Mouse (Mus musculus) T-helper 1 cell (primary cell): ENCODE results near the gene Uap1.

ENCODE experiments used
- in situ Hi-C: fragments of 300-600 bp; cut with MboI, MseI; formaldehyde crosslinking; loops from one replicate; pipeline ENCODE4 v1.15.1; 2025; ENCODE audit warnings: high pct_unique_total_duplicates

Gene Uap1

DNA sequence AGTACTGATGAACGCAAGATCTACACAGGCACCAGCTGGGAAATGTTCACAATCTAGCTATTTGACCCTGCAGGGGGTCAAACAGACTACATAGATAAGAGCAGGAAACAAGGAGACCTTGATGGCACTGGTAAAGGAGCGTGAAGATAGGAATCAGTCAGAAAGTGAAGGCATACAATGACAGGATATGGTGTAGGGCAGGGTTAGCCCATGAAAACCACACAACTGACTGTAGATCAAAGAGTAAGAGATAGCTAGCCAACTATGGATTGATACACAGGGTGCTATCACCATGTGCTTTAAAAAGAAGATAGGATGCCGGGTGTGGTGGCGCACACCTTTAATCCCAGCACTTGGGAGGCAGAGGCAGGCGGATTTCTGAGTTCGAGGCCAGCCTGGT is 7.0 kb downstream of the Uap1 start:
- in situ Hi-C loops: no loop called here

DNA sequence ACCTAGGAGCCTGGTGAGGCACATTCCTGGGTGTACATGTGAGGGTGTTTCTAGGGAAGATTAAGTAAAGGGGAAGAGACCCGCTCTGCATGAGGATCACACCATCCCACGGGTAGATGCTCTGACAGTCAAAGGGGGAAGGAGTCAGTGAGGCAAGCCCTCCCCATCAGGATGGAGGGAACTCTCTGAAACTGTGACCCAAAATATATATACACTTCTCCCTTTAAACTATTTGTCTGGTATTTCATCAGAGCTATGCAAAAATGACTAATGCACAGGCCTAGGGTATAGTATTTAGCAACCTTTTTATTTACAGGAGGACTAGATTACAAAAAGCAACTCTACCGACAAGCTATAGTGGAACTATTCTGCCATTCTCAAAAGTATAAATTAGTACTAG is 9.8 kb downstream of the Uap1 start:
- in situ Hi-C loops: no loop called here

DNA sequence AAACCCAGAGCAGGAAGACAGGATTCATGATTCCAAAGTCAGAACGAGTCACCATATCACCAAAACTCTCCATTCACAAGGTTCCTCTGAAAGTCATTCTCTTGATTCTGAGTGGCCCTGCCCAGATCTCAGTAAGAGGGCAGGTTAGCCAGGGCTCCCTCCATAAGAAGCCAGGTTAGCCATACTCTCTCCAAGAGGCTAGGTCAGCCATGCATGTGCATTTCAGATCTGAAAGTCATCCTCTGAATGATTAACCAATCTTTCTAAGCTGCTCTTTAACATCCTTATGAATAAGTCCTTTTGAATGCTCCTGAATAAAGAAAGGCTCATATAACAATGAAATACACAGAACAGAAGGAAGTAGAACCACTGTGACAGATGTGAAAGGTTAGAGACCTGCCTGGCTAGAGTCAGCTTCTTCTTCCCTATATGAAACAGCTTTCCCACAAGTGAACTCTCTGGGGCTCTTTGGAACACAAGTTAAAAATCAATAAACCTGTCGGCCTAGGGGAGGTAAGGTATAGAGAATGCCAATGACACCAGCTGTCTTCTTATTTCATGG is 10.6 kb downstream of the Uap1 start:
- in situ Hi-C loops: no loop called here

DNA sequence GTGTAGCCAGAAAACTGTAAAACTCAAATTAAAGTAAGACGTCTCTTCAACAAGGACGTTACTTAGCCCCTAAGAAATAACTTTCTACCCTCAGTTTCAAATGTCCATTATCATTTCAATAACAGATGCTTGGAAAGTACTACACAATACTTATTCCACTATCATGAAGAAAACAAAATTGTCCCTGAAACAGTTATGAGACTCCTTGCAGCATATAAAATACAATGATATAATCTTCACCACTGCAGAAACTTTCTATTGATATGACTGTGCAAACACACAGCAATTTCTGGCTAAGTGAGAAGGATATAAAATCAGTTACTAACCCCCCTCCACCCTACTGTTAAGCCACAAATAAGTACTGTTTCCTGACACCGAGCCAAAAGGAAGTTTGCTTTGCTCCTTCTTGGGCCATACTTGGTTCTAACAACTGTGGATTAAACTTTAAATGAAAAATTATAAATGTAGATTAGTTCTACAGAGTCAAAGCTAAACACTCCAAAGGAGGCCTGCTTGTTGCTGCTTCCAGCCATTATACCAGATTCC is 11.3 kb downstream of the Uap1 start:
- in situ Hi-C loops: no loop called here

DNA sequence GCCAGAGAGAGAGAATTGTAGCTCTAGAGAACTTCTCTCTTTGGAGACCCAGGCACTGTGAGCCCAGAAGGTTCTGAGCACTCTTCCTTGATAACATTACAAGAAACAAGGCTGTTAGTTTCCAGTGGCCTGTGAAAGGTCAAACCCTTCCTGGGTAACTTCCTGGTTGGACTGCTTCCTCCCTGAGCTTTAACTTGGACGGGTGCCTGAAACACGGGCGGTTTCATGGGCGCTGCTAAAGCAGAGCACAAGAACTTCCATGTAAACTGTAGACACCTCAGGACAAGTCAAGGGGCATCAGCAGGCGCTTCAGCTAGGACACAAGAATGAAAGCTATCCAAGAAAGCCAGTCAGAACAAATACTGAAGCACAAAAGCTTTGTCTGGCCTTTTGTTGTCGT is 12.9 kb downstream of the Uap1 start:
- in situ Hi-C loops: no loop called here

DNA sequence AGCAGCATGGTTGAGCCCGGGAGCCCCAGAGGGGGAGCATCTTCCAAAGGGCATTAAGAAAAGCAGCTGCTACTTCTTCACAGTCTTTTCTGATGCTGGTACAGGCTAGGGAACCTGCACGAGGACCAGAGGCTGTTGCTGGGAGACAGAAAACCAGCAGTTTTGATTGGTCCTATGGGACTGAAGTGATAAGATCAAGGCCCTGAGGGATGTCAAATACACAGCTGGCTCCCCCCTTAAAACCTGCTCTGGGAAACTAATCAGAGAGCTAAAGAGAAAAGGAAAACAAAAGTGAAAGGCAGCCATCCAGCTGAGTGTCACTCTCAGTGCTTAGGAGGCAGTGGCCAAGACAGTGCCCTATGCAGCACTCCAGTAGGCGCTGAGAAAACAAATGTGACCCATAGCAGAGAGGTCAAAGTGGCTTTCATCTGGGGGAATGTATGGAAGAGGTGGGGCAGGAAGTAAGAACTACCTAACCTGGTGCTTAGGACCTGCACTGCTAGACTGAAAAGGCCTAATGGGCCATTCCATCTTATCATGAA is 14.3 kb downstream of the Uap1 start:
- in situ Hi-C loops: no loop called here

- in situ Hi-C loops: loop anchor here (5.0 kb wide), 1 partner anchor 38 kb away; no protein-coding TSS in a partner anchor
Measured at GRCm38 (mm10) chr1:170159707-170160106, 15.1 kb downstream of the Uap1 start.

DNA sequence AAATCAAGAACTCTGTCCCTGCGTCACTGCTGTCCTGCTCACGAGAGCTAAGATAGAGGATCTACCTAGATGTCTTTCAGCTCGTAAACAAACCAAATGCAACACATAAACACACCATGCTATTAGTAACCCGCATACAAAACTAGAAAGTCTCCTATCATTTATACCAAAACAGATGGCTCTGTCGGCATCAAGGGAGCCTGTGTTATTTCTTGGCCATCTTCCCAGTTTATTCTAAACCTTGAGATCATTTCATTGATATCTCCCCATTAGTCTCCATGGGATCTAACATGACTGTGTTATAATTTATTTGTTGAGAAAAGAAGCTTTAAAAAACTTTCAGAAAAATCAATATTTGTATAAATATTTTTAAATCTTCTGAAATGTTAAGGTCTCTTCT is 19.0 kb downstream of the Uap1 start:
- in situ Hi-C loops: loop anchor here (5.0 kb wide), 1 partner anchor 42 kb away; no protein-coding TSS in a partner anchor

- in situ Hi-C loops: loop anchor here (5.0 kb wide), 1 partner anchor 42 kb away; no protein-coding TSS in a partner anchor
Measured at GRCm38 (mm10) chr1:170155298-170155697, 19.5 kb downstream of the Uap1 start.

GRCm38 (mm10) chr1:170153986-170154385 is 20.8 kb downstream of the Uap1 start:
- in situ Hi-C loops: no loop called here

- in situ Hi-C loops: no loop called here
Measured at GRCm38 (mm10) chr1:170152552-170152951, 22.2 kb downstream of the Uap1 start.

- in situ Hi-C loops: no loop called here
Measured at GRCm38 (mm10) chr1:170150870-170151269, 23.9 kb downstream of the Uap1 start.

DNA sequence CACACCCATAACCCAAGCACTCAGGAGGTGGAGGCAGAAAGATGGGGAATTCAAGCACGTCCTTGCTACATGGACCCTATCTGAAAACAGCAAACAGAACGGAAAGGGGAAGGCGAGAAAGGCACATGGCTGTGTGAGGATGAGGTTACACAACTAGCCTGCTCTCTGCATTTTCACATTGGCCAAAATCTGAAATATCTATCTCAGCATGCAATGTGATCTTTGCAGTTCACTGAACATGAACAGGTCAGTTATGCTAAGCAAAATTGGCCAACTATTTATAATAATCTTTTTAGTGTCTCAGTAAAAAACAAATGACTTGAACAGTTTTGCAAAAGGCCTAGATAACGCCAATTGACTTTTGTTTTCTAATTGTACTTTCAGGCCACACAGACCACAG is 25.0 kb downstream of the Uap1 start:
- in situ Hi-C loops: loop anchor here (25.0 kb wide), 1 partner anchor 612 kb away; the partner anchor contains the start of gene Nuf2

DNA sequence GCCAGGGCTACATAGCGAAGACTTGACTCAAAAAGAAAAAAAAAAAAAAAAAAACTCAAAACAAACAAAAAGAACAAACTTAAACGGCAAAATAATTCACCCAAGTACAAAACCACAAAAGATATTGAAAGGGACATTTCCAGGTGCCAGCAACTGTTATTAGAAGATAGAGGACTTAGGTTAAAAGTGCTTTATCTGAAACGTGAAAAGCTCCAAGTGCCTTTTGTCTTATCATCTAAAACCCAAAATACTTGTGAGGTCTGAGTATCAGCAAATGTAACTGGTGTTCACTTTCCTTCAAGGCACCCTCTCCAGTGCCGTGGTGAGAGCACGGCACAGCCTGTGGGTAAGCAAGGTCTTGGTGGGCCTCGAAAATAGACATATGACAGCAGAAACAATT is 26.2 kb downstream of the Uap1 start:
- in situ Hi-C loops: loop anchor here (25.0 kb wide), 1 partner anchor 611 kb away; the partner anchor contains the start of gene Nuf2

DNA sequence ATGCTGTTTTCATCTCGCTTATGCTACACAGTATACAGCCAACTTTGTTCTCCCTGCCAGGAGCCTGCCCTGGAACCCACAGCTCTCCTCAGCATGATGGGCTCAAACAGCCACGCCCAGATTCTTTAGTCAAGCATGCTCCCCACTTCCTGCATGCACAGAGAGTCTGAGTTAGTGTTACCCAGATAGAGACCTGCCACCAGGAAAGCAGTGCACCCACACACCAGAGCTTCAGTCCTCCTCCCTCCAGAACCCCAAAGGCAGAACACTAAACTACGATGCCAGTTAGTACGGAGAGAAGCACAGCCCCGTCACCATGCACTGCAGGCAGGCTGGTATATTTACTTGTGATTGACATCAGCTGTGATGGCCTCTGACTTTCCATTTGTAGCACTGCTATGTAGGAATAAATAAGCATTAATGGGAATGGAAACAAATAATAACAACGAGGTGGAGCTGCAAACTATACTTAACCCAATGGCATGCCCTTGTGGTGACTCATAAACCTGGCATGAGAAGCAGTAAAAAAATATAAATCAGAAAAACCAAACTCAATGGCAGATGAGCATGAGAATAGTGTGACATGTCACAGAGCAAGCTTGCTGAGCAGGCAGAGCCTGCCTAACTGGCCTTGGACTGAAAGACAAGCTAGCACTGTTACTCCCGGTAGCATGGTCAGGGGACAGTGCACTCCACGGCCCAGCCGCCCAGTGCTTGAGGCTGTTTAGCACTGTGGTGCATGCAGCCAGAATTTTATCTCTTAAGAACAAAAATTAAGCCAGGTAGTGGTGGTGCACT is 26.9 kb downstream of the Uap1 start:
- in situ Hi-C loops: loop anchor here (25.0 kb wide), 1 partner anchor 611 kb away; the partner anchor contains the start of gene Nuf2

GRCm38 (mm10) chr1:170145606-170146005 is 29.2 kb downstream of the Uap1 start:
- in situ Hi-C loops: loop anchor here (25.0 kb wide), 1 partner anchor 608 kb away; the partner anchor contains the start of gene Nuf2

- in situ Hi-C loops: loop anchor here (25.0 kb wide), 1 partner anchor 605 kb away; the partner anchor contains the start of gene Nuf2
Measured at GRCm38 (mm10) chr1:170142256-170142871, 32.4 kb downstream of the Uap1 start.

- in situ Hi-C loops: loop anchor here (25.0 kb wide), 1 partner anchor 604 kb away; the partner anchor contains the start of gene Nuf2
Measured at GRCm38 (mm10) chr1:170141626-170142025, 33.1 kb downstream of the Uap1 start.

GRCm38 (mm10) chr1:170136351-170137009 is 38.3 kb downstream of the Uap1 start:
- in situ Hi-C loops: loop anchor here (10.0 to 25.0 kb wide), 2 partner anchors 182 to 599 kb away; partner anchors contain the start of gene Nuf2

GRCm38 (mm10) chr1:170134264-170134663 is 40.5 kb downstream of the Uap1 start:
- in situ Hi-C loops: loop anchor here (10.0 to 25.0 kb wide), 2 partner anchors 179 to 597 kb away; partner anchors contain the start of gene Nuf2

DNA sequence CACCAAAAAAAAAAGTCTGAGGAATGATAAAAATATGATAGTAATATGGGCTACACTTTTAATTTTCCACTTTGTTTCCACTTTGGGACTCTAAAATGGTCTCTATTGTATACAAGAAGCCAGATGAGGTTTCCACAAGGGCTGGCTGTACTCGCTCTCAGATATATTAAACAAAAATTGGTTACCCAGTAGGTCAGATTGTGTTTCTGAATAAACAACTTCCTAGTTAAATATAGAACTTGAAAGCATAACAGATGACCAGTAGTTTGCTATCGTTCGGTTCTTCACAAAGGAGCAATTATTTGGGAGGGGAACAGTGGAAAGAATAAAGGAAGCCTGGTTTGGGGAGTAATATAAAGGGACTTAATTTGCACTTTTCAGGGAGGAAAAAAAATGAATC is 43.8 kb downstream of the Uap1 start:
- in situ Hi-C loops: loop anchor here (10.0 to 25.0 kb wide), 2 partner anchors 176 to 594 kb away; partner anchors contain the start of gene Nuf2
